Mouse (Mus musculus) splenic B cell, adult 2 months (primary cell): ENCODE measurements at regions not wholly inside any gene's neighbourhood (a gene's known extent, or its start where the extent isn't known, plus 50 kb on each side); places are given as distances from the start of the nearest gene placed in this dataset.

Experiments
- DNase-seq: peaks from one replicate; pipeline ENCODE4 v3.0.0-alpha.2; 2011; ENCODE audit warnings: low read depth, low spot score
- H3K27me3 ChIP-seq: 2 replicates; pipeline ENCODE4 v1.6.1; 2012; ENCODE audit warnings: mild to moderate bottlenecking, low read length, moderate library complexity, mixed read lengths; ENCODE audit not compliant: control insufficient read depth, poor library complexity, insufficient read depth, severe bottlenecking
- H3K36me3 ChIP-seq: 2 replicates; pipeline ENCODE4 v1.6.1; 2012; ENCODE audit warnings: mild to moderate bottlenecking, low read length, moderate library complexity, mixed read lengths; ENCODE audit not compliant: control insufficient read depth, poor library complexity, insufficient read depth, severe bottlenecking

DNA sequence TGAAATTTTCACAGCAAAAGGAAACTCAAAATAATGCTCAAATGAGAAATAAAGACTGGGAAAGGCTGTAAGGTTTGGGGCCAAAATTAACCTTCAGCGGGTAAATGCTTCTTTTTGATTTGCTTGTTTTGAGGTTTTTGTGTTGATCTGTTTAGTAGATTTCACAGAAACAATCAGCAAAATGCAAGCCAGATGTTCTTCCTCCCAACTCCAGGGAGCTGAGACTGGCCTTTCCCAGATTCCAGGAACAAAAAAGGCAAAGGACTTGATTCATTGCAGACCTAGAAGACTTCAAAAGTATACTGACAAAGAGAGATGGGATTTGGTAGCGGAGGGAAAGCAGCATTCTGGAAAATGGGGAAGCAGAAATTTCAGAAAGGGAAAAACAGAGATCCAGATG, 153.6 kb upstream of the Serpine2 start:
- no peaks in the 10 kb centered on the region for H3K27me3 ChIP-seq
- H3K36me3 ChIP-seq = no peaks in the 10 kb centered on the region
- DNase-seq = no peak

DNA sequence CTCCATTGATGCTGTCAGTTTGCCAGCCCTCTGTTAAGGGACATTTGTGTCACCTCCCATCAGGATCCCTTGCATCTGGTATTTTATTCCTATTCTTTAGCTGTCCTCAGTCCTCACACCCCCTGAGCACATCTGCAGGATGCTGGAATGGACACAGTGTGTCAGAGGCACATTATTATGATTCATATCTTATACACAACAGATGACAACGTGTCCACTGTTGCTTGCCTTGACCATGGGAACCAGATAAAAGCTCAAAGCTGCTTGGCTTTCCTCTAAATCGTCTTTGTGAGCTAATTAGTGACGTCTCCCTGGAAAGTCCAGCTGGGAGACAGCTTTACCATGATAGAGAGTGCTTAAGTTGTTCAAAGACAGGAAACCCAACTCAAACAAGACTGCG, 149.7 kb upstream of the Serpine2 start:
- DNase-seq = no peak
- Histone ChIP-seq H3K27me3 (no peaks in the 10 kb centered on the region), H3K36me3 (no peaks in the 10 kb centered on the region)

DNA sequence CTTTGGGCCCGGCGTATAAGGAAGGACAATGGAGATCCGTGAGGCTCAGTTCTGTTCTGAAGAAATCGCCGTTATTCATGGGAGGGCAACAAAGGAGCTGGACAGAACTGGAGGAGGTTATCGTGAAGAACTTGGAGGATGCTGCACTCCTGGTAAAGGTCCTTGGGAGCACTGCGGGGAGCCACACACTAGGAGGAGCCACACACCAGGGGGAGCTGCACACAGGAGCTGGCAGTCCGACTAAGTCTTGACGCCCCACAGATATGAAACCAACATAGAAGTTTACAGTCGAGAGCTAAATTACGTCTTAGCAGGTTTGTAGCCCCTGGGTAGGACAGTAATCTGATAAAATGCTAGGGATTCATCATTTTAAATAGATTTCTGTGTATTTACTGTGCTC, 138.1 kb upstream of the Serpine2 start:
- Histone ChIP-seq H3K36me3 (no peaks in the 10 kb centered on the region), H3K27me3 (no peaks in the 10 kb centered on the region)
- no peak for DNase-seq

DNA sequence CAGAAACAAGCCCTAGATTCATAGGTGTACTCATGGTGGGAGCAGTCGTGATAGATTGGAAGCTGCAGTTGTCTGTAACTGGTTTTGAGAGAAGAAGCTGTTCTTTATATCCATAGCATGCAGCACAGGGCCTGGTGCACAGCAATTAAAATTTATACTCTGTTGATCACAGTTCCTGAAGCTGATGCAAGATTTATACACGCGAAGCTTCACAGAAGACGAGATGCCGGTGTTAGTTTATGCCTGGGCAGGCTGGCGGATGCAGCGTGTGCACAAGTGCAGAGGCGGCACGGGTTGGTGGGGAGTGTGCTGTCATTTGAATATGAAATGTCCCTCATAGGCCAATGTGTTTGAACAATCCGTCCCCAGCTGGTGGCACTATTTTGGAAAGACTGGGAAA, 136.9 kb upstream of the Serpine2 start:
- no peaks in the 10 kb centered on the region for H3K27me3 ChIP-seq
- no peaks in the 10 kb centered on the region for H3K36me3 ChIP-seq
- DNase-seq = no peak

DNA sequence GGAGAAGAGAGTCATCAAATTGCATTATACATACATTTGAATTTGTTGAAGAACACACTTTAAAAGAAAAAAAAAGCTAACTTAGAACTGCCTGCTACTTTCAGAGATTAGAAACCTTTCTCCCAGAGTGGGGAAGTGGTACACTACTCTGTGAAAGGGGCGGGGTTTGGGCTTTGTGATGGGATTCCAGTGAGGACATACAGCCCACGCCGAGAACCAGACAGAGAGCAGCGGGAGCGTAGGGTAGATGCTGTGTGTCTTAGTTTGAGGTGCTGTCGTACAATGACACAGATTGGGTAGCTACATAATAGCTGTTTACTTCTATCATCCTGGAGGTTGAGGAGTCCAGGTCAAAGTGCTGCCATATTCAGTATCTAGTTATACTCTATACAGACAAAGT, 136.5 kb upstream of the Serpine2 start:
- Histone ChIP-seq H3K36me3 (no peaks in the 10 kb centered on the region), H3K27me3 (no peaks in the 10 kb centered on the region)
- DNase-seq = no peak

DNA sequence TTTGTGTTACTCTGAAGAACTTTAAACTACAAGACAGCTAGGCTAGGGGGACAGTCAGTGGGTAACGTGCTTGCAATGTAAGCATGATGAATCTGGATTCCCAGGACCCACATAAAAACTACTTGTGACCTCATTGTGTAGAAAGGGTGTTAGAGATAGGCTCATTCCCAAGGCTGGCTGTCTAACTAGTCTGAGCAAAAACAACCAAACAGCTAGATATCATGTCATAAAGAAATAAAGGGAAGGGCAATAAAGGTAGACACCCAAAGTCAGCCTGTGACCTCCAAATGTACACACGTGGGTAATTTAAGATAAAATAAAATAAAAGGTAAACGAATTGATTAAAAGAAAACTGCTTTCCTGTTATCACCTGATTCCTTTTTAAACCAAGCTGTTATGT, 123.7 kb upstream of the Serpine2 start:
- H3K36me3 ChIP-seq = no peaks in the 10 kb centered on the region
- no peaks in the 10 kb centered on the region for H3K27me3 ChIP-seq
- DNase-seq = no peak

DNA sequence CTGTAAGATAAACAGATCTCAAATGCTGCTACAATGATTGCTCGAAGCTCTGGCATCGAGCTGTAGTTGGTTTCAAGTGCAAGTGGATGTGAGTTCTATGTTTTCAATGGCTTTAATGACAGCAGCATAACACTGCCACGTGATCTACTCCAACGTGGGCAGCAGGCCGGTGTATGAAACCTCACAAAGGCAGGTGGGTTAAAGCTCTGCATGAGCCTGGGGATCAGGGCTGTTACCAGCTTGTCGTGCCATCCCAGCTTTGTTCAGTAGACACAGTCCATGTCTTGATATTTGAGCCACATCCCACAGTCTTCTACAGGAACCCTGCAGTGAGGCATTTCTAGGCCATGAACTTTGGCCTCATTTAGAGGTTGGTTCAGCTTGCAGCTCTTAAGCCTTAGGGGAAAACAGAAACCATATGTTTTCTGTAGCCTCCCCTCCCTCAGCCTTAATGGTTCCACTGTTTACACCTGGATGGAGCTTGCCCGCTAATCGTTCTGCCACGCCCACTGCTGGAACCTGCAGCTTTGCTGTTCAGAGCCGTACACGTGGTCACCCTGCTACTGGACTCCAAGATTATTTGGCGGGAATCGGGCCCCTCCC, 121.8 kb upstream of the Serpine2 start:
- H3K27me3 ChIP-seq = no peaks in the 10 kb centered on the region
- no peak for DNase-seq
- no peaks in the 10 kb centered on the region for H3K36me3 ChIP-seq

DNA sequence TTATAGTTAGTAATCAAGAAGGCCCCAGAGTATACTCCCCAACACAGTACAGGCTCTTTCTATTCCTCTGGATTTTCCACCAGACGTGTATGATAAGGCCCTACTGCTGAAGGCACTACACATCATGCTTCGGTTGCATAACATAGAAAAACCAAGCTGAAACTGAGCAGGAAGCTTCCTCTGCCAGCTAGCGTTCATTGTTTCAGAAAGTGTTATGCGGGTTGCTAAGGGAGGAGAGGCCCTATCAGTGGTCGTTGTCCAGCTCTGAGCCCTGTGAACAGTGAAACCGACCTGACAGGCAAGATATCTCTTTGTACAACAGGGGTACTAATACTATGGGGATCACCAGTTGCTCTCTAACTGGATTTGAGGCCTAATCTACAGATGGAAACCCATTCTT, 118.9 kb upstream of the Serpine2 start:
- Histone ChIP-seq H3K27me3 (no peaks in the 10 kb centered on the region), H3K36me3 (no peaks in the 10 kb centered on the region)
- DNase-seq = no peak

DNA sequence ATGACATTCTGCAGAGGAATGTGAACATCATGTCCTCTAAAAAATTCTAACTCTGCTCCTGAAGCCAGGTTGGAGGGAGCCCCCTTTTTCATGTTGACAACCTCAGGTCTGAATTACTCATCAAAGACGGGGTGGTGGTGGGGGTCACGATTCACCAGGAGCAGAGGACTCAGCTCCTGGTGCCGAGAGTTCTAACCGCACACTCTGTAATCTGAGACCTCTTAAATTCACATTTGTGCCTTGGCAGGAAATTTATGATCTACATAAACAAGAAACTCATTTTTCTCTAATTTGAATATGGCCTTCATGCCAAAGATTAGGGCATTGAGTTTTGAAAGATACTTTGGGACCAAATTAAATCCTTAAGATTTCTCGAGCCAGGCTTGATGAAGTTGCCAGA, 117.2 kb upstream of the Serpine2 start:
- no peak for DNase-seq
- Histone ChIP-seq H3K27me3 (no peaks in the 10 kb centered on the region), H3K36me3 (no peaks in the 10 kb centered on the region)

DNA sequence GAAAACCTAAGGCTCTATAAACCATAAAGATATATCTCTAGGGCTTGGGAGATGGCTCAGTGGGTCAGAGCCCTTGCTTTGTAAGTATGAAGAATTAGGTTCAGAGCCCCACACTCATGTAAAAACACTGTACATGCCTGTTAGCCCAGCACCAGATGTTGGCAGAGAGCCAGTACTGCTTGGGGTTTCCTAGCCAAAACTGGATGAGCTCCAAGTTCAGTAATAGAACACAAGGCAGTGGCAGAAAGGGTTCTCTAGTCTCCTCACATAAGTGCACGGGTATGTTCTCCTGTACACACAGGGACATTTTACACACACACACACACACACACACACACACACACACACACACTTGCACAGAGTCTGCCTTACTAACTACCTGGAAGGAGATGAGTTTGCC, 95.1 kb upstream of the Serpine2 start:
- DNase-seq = no peak
- no peaks in the 10 kb centered on the region for H3K27me3 ChIP-seq
- no peaks in the 10 kb centered on the region for H3K36me3 ChIP-seq

DNA sequence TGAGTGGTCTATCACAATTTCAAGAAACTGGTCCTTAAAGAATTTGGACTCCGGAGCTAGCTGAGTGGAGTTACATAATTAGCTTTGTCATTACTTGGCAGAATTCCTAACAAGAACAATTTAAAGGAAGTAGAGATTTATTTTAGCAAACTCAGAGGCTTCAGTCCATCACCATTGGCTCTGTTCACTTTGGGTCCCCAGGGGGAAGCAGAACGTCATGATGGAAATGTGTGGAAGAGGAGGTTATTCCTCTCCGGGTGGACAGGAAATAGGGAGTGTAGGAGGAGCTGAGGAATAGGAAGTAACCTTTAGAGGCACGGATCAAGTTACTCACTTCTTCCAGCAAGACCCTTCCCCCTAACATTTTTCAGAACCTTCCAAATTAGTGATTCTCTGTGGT, 83.3 kb upstream of the Serpine2 start:
- no peak for DNase-seq
- no peaks in the 10 kb centered on the region for H3K27me3 ChIP-seq
- no peaks in the 10 kb centered on the region for H3K36me3 ChIP-seq

DNA sequence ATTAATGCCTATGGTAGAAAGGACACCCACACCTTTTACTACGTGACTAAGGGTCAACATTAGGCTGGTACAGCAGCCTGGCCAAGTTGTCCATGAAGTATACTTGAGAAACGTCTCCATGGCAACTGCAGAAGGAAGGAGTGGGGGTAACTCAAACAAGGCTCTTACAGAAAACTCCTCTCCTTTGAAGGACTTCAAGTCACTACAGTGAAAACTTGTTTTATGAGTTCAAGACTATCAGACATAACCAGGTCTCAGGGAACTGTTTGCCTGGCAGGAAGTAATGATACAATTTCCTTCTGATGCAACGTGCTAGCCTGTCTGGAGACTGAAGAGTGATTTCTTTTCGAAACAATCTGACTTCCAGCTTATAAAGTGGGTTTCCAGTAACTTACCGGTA, 71.5 kb upstream of the Serpine2 start:
- Histone ChIP-seq H3K27me3 (no peaks in the 10 kb centered on the region), H3K36me3 (no peaks in the 10 kb centered on the region)
- no peak for DNase-seq

DNA sequence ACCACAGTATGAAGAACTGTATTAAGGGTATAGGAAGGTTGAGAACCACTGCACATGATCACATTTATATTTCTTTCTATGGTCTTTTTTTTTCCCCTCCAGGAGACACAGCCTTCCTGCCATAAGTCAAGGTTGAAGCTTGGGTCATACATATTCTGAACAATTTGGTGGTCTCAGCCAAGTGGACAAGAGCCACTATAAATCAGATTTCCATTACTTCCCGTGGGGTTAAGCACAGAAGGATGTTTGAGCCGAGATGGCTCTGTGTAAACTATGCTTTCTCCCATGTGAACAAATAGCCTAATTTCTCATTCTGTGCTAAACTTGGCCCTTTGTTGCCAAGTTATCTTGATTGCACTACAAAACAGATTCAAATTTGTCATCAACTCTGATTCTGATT, 66.8 kb upstream of the Serpine2 start:
- no peak for DNase-seq
- H3K36me3 ChIP-seq = no peaks in the 10 kb centered on the region
- no peaks in the 10 kb centered on the region for H3K27me3 ChIP-seq

DNA sequence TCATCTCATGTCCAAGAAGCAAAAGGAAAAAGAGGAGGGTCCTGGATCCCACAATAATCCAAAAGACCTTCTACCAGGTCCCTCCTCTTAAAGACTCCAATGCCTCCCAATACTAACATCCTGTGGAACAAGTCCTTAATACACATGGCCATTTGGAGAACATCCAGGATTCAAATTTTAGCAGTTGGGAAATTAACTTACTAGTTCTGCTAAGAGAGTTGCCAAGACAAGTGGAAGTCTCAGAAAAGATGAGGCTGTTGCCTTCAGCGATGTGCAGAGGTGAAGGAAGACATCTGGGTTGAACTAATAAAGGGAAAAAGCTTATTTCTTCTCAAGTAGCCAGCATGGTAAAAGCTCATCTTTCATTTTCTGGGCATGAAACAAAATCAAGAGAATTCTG, 64.8 kb upstream of the Serpine2 start:
- DNase-seq = no peak
- Histone ChIP-seq H3K36me3 (no peaks in the 10 kb centered on the region), H3K27me3 (no peaks in the 10 kb centered on the region)

DNA sequence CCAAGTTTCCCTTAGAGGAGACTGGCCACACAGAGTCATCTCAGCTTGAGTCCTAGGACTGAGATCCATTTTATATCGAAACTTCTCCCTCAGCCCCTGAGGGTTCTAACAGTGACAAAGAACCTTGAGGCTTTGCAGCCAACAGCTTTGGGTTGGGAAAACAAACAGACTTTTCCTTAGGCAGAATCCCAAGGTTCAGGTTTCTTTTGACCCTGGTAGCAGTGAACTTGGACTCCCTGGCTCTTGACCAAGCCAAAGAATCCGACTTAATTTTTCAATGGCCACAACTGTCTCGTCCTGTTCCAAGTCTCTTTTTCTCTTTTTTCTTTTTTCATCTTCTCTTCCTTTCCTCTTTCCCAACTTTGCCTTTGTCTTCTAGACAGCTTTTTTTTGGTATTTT, 60.9 kb upstream of the Serpine2 start:
- Histone ChIP-seq H3K27me3 (no peaks in the 10 kb centered on the region), H3K36me3 (no peaks in the 10 kb centered on the region)
- DNase-seq = no peak

DNA sequence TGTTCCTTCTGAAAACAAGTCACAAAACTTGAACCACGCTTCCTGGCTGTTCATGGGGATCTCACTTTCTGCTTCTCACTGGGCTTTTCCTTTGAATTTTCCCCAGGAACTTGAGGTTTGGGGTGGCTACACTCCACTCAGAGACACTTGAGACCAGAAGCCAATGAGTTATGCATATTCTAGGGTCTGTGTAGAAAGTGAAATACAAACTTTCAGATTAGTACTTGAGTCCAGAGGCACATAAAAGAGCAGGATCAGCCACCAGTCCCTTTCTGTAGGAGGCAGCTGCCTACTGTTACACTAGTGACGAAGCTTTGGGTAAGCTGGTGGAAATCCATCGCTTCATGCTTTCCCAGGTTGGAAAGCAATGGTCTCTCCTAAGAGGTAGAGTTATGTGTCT, 60.4 kb upstream of the Serpine2 start:
- no peak for DNase-seq
- Histone ChIP-seq H3K36me3 (no peaks in the 10 kb centered on the region), H3K27me3 (no peaks in the 10 kb centered on the region)
